ENCODE assay signal across 31 mouse cellular contexts in genomic region chr13:78215223-78215622, GRCm38 (mm10). TPM values are rescaled to one million over a fixed set of nuclear protein-coding genes. Genes with fewer than 3 reads are reported as not detected.
A peak's percentile ranks its signal among the peaks of the same experiment; 100 is the strongest.
DNase-seq lines count a peak whose midpoint lies in the region; ATAC-seq lines count a peak whose summit lies in the region.
"Had no signal": no experiment of that assay in that cellular context is flagged by ENCODE, and none has a peak within 500 bp of the region (broad histone marks: within the 10 kb centered on the region; RNA-seq: fewer than 3 reads in every experiment).

No protein-coding gene starts in this region.

- no peaks in the 10 kb centered on the region for H3K36me3 ChIP-seq in hindbrain, embryonic 11.5 days (ENCODE audit: control insufficient read depth, insufficient read depth, low read length)
- no peaks in the 10 kb centered on the region for H3K36me3 ChIP-seq in hindbrain, embryonic 16.5 days (ENCODE audit: control insufficient read depth, insufficient read depth, low read length)
- no peaks in the 10 kb centered on the region for H3K36me3 ChIP-seq in midbrain, embryonic 11.5 days (ENCODE audit: control insufficient read depth, insufficient read depth, low read length)
- H3K36me3 ChIP-seq in midbrain, embryonic 13.5 days = peaks cover 9% of the 10 kb centered on the region
- H3K36me3 ChIP-seq: embryonic facial prominence, embryonic 12.5 days; embryonic facial prominence, embryonic 15.5 days; G1E; heart, embryonic 10.5 days; heart, embryonic 13.5 days had no signal

- 0 out of 2 replicates have a peak, but pooled peaks have one; percentile 28 for ATAC-seq in hindbrain, embryonic 11.5 days (ENCODE audit: low FRiP score)
- no peak for ATAC-seq in hindbrain, embryonic 16.5 days
- ATAC-seq in midbrain, embryonic 11.5 days (ENCODE audit: low FRiP score) = no peak
- ATAC-seq in midbrain, embryonic 13.5 days = no peak
- ATAC-seq: forebrain, embryonic 15.5 days; hindbrain, postnatal 0 days; inflammation-experienced regulatory T-cells, adult 6 months; intestine, embryonic 16.5 days had no signal

- no peak overlapping the region for H3K9ac ChIP-seq in hindbrain, embryonic 11.5 days (ENCODE audit: low read depth, low read length)
- no peak overlapping the region for H3K9ac ChIP-seq in hindbrain, embryonic 16.5 days (ENCODE audit: low read depth, low read length)
- no peak overlapping the region for H3K9ac ChIP-seq in midbrain, embryonic 11.5 days (ENCODE audit: low read length)
- no peak overlapping the region for H3K9ac ChIP-seq in midbrain, embryonic 13.5 days (replicated peaks)
- H3K9ac ChIP-seq: embryonic facial prominence, embryonic 12.5 days; embryonic facial prominence, embryonic 15.5 days; forebrain, embryonic 15.5 days; heart, embryonic 13.5 days had no signal

- peaks cover 2% of the 10 kb centered on the region; the same call in 1 of the 2 replicates for H3K27me3 ChIP-seq in hindbrain, embryonic 11.5 days (ENCODE audit: control insufficient read depth, insufficient read depth, low read length)
- no peaks in the 10 kb centered on the region for H3K27me3 ChIP-seq in hindbrain, embryonic 16.5 days (replicated peaks; ENCODE audit: control insufficient read depth, insufficient read depth, low read length)
- peaks cover 7% of the 10 kb centered on the region; the same call in 1 of the 2 replicates for H3K27me3 ChIP-seq in midbrain, embryonic 11.5 days (ENCODE audit: control insufficient read depth, insufficient read depth, low read length)
- peaks cover 8% of the 10 kb centered on the region; the same call in 1 of the 2 replicates for H3K27me3 ChIP-seq in midbrain, embryonic 13.5 days
- H3K27me3 ChIP-seq: CH12.LX; forebrain, embryonic 15.5 days had no signal

- no peak overlapping the region for H3K4me3 ChIP-seq in hindbrain, embryonic 11.5 days (ENCODE audit: low read depth, low read length)
- no peak overlapping the region for H3K4me3 ChIP-seq in hindbrain, embryonic 16.5 days (ENCODE audit: low read length)
- no peak overlapping the region for H3K4me3 ChIP-seq in midbrain, embryonic 11.5 days (ENCODE audit: low read depth, low read length)
- H3K4me3 ChIP-seq in midbrain, embryonic 13.5 days (replicated peaks) = no peak overlapping the region
- H3K4me3 ChIP-seq: embryonic facial prominence, embryonic 12.5 days; embryonic facial prominence, embryonic 15.5 days; forebrain, embryonic 15.5 days; heart, adult 2 months; heart, embryonic 10.5 days; heart, embryonic 13.5 days had no signal

- H3K4me1 ChIP-seq in hindbrain, embryonic 11.5 days (replicated peaks; ENCODE audit: control insufficient read depth, insufficient read depth, low read length) = peaks cover 11% of the 10 kb centered on the region
- peaks cover 8% of the 10 kb centered on the region for H3K4me1 ChIP-seq in hindbrain, embryonic 16.5 days (ENCODE audit: control insufficient read depth, insufficient read depth, low read depth, low read length)
- peaks cover 14% of the 10 kb centered on the region for H3K4me1 ChIP-seq in midbrain, embryonic 11.5 days (ENCODE audit: control insufficient read depth, insufficient read depth, low read length)
- peaks cover 15% of the 10 kb centered on the region for H3K4me1 ChIP-seq in midbrain, embryonic 13.5 days (replicated peaks)

- no peak overlapping the region for H3K4me2 ChIP-seq in hindbrain, embryonic 11.5 days (replicated peaks; ENCODE audit: low read depth, low read length)
- H3K4me2 ChIP-seq in hindbrain, embryonic 16.5 days (ENCODE audit: low read length) = no peak overlapping the region
- no peak overlapping the region for H3K4me2 ChIP-seq in midbrain, embryonic 11.5 days
- no peak overlapping the region for H3K4me2 ChIP-seq in midbrain, embryonic 13.5 days (replicated peaks)
- H3K4me2 ChIP-seq: embryonic facial prominence, embryonic 12.5 days; embryonic facial prominence, embryonic 15.5 days; forebrain, embryonic 15.5 days; heart, embryonic 13.5 days had no signal

- DNase-seq in hindbrain, embryonic 11.5 days (ENCODE audit: low spot score) = peak; percentile 28
- DNase-seq in midbrain, embryonic 11.5 days (ENCODE audit: low spot score, missing footprints) = peak; percentile 84
- DNase-seq in NIH3T3 (ENCODE audit: low read depth) = peak; percentile 8
- no peak for DNase-seq in adrenal gland, postnatal 25 days
- DNase-seq: adrenal gland, adult 8-10 months; adrenal gland, postnatal 36 days; B cell, adult 2 months; cerebellum, adult 11 months; cerebellum, adult 2 months; cerebellum, adult 9-11 months; cerebellum, postnatal 25 days; gastrocnemius, postnatal 10 days; gastrocnemius, postnatal 36 days; heart, adult 2 months; heart, postnatal 14 days; heart, postnatal 4 days; kidney, adult 18-20 months had no signal

- no peak overlapping the region for H3K27ac ChIP-seq in hindbrain, embryonic 11.5 days (ENCODE audit: low read depth, low read length)
- H3K27ac ChIP-seq in hindbrain, embryonic 16.5 days (ENCODE audit: low read depth, low read length) = no peak overlapping the region
- H3K27ac ChIP-seq in midbrain, embryonic 11.5 days (ENCODE audit: low read depth, low read length) = no peak overlapping the region
- H3K27ac ChIP-seq in midbrain, embryonic 13.5 days = no peak overlapping the region
- H3K27ac ChIP-seq: embryonic facial prominence, embryonic 12.5 days; embryonic facial prominence, embryonic 15.5 days; forebrain, embryonic 15.5 days; heart, adult 2 months; heart, embryonic 10.5 days; heart, embryonic 13.5 days; hindbrain, postnatal 0 days had no signal

- WGBS in hindbrain, embryonic 11.5 days = 38% methylated on average over 2 of the region's 2 CpGs
- WGBS in hindbrain, embryonic 16.5 days = 36% methylated on average over 2 of the region's 2 CpGs
- 38% methylated on average over 2 of the region's 2 CpGs for WGBS in midbrain, embryonic 11.5 days
- WGBS in midbrain, embryonic 13.5 days = 43% methylated on average over 2 of the region's 2 CpGs

- H3K9me3 ChIP-seq in hindbrain, embryonic 11.5 days (ENCODE audit: control insufficient read depth, low read length) = no peaks in the 10 kb centered on the region
- H3K9me3 ChIP-seq in hindbrain, embryonic 16.5 days (ENCODE audit: control insufficient read depth, low read length) = no peaks in the 10 kb centered on the region
- H3K9me3 ChIP-seq in midbrain, embryonic 11.5 days (ENCODE audit: control insufficient read depth, low read length) = no peaks in the 10 kb centered on the region
- H3K9me3 ChIP-seq in midbrain, embryonic 13.5 days = 0 out of 2 replicates have a peak, but pooled peaks cover 5% of the 10 kb centered on the region
- H3K9me3 ChIP-seq: embryonic facial prominence, embryonic 12.5 days; embryonic facial prominence, embryonic 15.5 days; forebrain, embryonic 15.5 days; G1E; heart, embryonic 10.5 days; heart, embryonic 13.5 days had no signal

RNA-seq across cellular contexts. Expression of gene Nr2f1, which starts 15.7 kb away (rescaled TPM):
- polyA plus RNA-seq in hindbrain, embryonic 11.5 days (2014; fragmentation: Nextera tagmentation; extraction: Ambion mirVana) = 82.8 and 97.2 TPM in 2 replicates
- polyA plus RNA-seq in hindbrain, embryonic 16.5 days (2015; fragmentation: Nextera tagmentation; extraction: Ambion mirVana) = 42.9 and 44.3 TPM in 2 replicates
- polyA plus RNA-seq in midbrain, embryonic 11.5 days (2014; fragmentation: Nextera tagmentation; extraction: Ambion mirVana) = 69.9 and 82.3 TPM in 2 replicates
- 76.9 and 83.2 TPM in 2 replicates for polyA plus RNA-seq in midbrain, embryonic 13.5 days (2015; fragmentation: Nextera tagmentation; extraction: Ambion mirVana)
- 17.5 and 28.8 TPM in 2 replicates for total RNA-seq in adrenal gland, postnatal 25 days (2021)
- total RNA-seq: CH12.LX; common myeloid progenitor, adult 5-6 weeks; granulocyte monocyte progenitor cell, adult 5-6 weeks had no signal
- polyA plus RNA-seq: inflammation-experienced regulatory T-cells, adult 6 months had no signal
